Mouse (Mus musculus) kidney, postnatal 25 days (tissue): ENCODE results near the gene Cela1.

Experiments used
- DNase-seq, 2 experiments: peaks; one replicate each; pipeline ENCODE4 v3.0.0; 2021; ENCODE audit warnings: mixed read lengths in 2 of 2

Cela1 gene

GRCm38 (mm10) chr15:100669337-100669736, 18.4 kb downstream of the Cela1 start, which contains the start of gene Bin2:
TSS of gene Bin2 (minus strand) at chr15:100669553.
- no peak for DNase-seq

DNA sequence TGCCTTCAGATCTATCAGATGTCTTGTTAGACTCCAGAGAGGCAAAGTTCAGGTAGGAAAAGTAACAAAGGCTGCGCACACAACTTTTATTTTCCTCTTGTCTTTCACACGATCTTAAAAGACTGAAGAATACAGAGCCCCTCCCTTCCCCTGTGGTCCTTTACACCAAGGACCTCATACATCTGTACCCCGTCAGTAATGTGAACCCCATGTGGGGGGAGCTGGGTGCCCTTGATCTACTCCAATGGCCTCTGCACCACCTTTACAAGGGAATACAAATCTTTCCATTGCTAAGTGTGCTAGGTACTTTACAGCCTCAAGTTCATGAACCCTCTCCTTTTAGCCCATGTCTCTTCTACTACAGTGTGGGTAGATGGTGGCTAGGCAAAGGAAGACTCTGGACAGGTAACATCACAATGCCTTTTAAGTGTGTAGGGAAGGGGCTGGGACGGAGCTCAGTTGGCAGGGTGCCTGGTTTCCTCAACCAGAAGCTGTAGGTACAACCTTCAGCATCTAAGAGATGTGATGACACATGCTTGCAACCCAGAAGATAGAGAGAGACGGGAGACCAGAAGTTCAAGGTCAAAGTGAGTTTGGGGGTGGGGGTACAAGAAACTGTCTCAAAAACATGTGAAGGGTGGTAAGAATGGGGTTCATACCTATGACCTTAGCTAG, 19.7 kb downstream of the Cela1 start:
- no peak for DNase-seq

DNA sequence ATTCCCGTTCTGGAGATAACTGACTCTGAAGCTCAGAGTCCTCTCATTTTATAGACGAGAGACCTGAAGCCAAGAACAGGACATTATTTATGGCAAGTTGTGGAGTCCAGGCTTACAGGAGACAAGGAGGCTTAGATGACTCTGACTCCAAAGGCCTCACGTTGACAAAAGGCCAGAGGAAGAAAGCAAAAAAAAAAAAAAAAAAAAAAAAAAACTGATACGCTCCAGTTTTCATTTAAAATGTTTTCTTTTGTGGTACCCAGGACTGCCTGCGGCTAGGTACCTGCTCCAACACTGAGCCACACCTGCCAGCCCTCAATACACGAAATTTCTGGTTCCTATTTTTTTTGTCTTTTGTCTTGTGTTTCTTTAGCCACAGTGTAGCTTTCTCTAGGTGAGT, 20.3 kb downstream of the Cela1 start:
- DNase-seq, result no peak

GRCm38 (mm10) chr15:100666851-100667250, 20.9 kb downstream of the Cela1 start:
- DNase-seq, result no peak

DNA sequence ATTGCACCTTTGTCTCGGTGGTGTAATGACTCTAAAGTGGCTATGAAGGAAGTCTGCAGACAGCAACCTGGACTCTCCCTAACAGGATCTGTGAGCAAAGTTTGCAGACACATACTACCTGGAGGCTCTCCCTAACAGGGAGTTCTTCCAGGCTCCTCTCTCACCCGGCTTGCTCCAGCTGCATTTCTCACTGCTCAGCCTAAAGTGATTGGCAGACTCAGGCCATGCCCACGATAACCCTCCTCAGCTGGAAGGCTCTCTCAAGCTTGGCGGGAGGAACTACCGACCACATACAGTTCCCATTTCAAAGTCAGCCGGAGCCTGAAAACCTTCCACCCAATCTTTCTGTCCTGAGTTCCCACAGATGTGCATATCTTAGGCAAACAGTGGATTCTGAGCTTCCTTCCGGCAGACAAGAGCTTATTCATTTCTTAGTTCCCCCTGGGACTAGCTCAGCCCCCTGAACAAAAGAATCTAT, 21.5 kb downstream of the Cela1 start:
- no peak for DNase-seq

DNA sequence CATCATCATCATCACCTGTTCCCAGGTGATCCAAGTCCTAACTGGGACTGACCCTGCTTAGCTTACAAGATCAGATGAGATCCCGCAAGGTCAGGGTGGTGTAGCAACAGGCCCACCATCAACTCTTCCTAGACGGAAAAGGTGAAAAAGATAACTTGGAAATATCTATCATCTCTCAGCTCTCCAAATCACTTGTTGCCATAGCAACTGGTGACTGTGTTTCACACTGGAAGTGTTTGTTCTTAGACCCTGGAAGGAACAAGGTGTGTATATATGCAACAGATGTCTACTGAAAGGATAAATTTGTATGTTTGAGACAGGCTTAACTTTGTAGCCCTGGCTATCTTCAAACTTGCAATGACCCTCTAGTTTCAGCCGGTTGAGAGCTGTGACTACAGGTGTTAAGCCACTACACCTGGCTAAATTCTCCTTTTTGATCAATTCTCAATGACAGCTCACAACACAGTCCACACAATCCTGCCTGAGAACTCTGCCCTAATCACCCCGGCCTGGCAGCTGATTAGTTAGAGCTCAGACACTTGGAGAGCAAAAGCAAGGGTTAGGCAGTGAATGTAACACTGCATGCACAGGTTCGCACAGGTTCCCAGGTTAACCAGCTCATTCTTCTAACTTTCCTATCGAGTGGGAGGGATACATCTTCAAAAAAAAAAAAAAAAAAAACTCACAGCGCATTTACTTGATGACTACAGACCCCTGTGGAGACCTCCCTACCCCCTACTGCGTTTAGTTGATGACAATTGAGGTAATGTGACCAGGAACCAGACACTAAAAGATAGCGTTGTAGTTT, 22.1 kb downstream of the Cela1 start:
- DNase-seq, result no peak

GRCm38 (mm10) chr15:100664813-100665274, 22.9 kb downstream of the Cela1 start:
- no peak for DNase-seq

GRCm38 (mm10) chr15:100660805-100661204, 26.9 kb downstream of the Cela1 start:
- DNase-seq, result no peak

DNA sequence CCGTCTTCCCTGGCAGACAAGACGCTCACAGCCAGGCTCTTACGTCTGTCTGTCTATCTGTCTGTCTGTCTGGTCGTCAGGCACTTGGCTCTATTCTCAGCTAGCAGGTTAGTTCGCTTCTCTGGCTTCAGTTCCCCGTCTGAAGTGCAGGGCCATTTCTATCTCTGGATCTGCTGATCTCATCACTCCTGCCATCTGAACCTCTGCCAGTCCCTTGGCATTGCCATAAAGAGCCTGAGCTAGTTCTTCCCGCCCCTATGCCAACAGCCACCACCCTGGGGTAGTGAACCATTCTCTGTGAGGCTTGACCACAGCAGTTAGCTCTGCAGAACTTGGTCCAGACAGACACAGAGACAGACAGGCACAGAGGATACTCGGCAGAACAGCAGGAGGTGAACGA, 27.4 kb downstream of the Cela1 start:
- peak; percentile 73 to 81 for DNase-seq

DNA sequence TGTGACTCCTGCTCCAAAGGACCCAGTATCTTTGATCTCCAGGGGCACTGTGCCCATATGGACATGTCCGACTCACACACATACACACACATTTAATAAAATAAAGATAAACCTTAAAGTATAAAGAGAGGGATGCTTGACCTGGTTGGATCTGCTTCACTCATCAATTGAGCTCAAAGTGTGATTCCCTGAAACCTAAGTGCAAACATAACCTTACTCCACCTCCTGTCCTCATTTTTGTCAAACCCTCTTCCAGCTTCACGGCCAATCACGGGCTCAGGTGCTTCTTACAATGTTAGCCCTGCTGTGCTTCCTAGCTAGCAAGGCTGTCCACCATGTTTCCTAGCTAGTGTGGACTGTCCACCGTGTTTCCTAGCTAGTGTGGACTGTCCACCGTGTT, 32.5 kb downstream of the Cela1 start:
- DNase-seq, result no peak

DNA sequence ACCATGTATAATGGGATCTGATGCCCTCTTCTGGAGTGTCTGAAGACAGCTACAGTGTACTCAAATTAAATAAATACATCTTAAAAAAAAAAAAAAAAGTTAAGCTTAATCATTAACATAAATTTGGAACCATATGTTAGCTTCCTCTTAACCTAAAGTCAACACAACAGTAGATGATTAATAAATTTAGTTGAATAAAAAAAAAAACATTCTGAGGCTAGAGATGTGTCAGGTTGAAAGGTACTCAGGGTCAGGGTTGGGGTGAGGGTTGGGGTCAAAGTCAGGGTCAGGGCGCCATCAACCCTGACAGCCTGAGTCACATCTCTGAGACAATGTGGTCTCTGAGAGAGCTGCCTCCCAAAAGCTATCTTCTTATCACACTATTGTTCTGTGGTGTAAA, 33.5 kb downstream of the Cela1 start:
- DNase-seq, result no peak

- DNase-seq, result no peak
Observed at GRCm38 (mm10) chr15:100651610-100652009, 36.1 kb downstream of the Cela1 start.

GRCm38 (mm10) chr15:100650111-100650510, 37.6 kb downstream of the Cela1 start:
- DNase-seq, result no peak

DNA sequence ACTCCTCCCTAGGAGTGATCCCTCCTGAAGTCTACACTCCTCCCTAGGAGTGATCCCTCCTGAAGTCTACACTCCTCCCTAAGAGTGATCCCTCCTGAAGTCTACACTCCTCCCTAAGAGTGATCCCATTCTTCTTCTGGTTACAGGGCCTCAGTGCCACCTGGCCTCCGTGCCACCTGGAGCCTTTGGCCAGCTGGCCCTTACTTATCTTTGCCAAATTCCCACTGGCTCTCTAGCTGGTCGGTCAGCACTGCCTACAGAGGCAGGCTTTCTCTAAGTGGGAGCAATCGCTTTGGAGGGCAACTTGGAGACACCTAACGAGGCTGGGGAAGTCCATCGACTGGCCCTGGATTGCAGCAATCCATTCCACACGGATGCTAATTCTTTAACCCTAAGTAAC, 41.6 kb downstream of the Cela1 start:
- no peak for DNase-seq

GRCm38 (mm10) chr15:100642451-100642850, 45.3 kb downstream of the Cela1 start:
- no peak for DNase-seq

GRCm38 (mm10) chr15:100641226-100641810, 46.4 kb downstream of the Cela1 start:
- DNase-seq, result peak; percentile 36 to 71

DNA sequence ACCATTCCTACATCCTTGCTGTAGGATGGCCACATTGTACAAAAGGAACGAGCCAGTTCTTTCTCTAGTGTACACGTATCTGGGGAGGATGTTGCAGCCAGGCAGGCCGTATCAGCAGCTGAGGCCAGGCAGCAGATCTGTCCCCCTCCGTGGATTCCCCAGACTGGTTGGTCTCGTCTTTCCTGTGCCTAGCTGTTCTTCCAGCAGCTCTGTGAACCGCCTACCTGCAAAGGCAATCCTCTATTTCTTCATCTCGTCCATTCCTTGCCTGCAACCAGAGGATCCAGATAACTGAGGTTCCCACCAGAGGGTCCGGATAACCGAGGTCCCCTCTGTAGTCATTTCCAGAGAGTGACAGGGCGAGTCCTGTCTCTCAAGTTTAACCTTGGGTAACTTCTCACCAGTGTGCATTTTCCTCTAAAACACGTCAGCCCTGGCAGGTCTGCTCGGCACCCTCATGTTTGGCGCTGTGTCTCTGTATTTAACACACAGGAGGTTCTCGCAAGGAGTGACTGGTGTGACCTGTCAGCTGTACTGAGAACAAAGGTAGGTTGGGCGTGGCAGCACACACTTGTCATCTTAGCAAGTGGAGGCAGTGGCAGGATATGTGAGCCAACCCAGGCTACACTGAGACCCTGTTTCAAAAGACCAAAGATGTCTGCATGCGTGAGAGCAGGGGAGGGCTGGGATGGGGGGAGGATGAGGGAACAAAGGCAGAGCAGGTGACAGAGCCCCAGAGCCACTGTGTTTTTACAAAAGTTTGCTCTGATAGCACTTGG, 47.6 kb downstream of the Cela1 start:
- no peak for DNase-seq

GRCm38 (mm10) chr15:100637661-100638060, 50.1 kb downstream of the Cela1 start:
- peak; percentile 60 to 71 for DNase-seq

- DNase-seq, result peak; percentile 81 to 94
Observed at GRCm38 (mm10) chr15:100636700-100637501, 50.8 kb downstream of the Cela1 start, which contains the start of gene Smagp. TSS of gene Smagp (minus strand) at chr15:100636940.

DNA sequence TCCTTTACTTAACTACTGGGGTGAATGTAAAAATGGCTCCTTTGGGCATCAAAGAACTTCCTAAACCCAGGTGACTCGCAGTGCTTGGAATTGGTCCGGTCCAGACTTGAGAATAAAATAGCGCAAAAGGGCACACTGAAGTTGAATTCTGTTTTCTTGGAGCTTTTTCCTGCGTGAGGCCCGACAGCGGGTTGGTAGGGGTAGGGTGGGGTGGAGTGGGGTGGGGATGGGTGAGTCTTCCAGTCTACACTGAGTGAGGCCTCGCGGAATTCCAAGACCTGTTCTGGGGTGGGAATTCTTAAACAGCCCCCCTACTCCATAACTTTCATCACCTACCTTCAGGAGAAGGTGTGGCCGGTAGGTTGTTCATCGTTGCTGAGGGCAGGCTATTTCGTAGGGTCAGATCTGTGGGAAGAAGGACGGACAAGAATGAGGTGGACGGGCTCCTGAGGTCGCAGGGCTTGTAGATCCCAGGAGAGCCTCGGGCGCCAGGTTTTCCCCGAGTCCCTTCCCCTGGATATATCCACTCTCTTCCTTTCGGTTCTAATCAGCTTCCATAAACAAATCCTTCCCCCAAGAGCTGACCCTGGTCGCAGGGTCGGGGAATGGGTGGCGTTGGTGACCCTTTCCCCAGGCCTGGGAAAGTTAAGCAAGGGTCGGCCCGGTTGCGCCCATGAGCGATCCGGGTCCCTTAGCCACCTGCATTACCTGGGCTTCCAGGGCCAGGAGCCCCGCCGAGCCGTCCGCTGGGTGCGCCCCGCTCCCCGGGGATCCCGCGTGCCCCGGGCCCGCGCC, 51.7 kb downstream of the Cela1 start:
- no peak for DNase-seq

DNA sequence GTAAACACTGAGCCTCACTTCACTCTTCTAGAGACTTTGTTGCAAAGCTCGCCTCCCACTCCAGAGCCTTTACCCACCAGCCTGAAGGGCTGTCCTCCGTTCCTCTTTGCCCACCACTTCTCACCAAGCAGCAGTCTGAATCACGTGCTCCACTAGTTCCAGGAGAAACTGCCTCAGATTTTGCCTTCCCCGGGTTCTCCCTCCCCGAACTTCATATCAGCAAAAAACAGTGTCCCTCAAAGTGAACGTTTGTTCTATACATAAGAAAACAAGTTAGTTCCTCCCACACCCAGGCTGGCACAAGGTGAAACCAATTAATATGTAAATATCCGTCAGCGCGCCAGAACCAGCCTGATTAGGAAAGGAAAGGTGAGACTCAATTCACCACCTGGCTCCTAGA, 52.5 kb downstream of the Cela1 start:
- DNase-seq, result no peak
